Mouse (Mus musculus): Measurements from ENCODE around the gene Armcx1. TPM values are rescaled to one million over a fixed set of nuclear protein-coding genes. Genes with fewer than 3 reads are reported as not detected.
A peak's percentile ranks its signal among the peaks of the same experiment; 100 is the strongest.
"Not testable (repeated sequence)": the region's sequence is repeated elsewhere in the genome, so short reads cannot be mapped to it uniquely, and the experiment has no call there.

Armcx1 gene
- polyA plus RNA-seq, 1 experiment: 0.77 TPM

- DNase-seq (ENCODE audit: low read depth, low spot score): peak; percentile 35
- WGBS: 26% methylated on average over 46 of the region's 46 CpGs
Measured at GRCm38 (mm10) chrX:134756434-134757292, 38.9 kb downstream of the Armcx1 start, which contains the start of gene Armcx3. TSS of gene Armcx3 (plus strand) at chrX:134756595.

GRCm38 (mm10) chrX:134757293-134757995 lies 39.7 kb downstream of the Armcx1 start:
- no peak for DNase-seq (ENCODE audit: low read depth, low spot score)
- WGBS: 32% methylated on average over 13 of the region's 13 CpGs

GRCm38 (mm10) chrX:134763428-134764198 lies 45.9 kb downstream of the Armcx1 start:
- 42% methylated on average over 4 of the region's 4 CpGs for WGBS
- not testable (repeated sequence) for DNase-seq (ENCODE audit: low read depth, low spot score)

Other genes starting within 250 kb of the Armcx1 start
- not detected in 2 replicates for gene Taf7l, start 241.5 kb upstream of the Armcx1 start, polyA plus RNA-seq (2012; rRNA removed)
- 3.0 and 4.0 TPM in 2 replicates for gene Timm8a1, start 176.1 kb upstream of the Armcx1 start, polyA plus RNA-seq (2012; rRNA removed)
- gene Btk, start 134.4 kb upstream of the Armcx1 start, polyA plus RNA-seq (2012; rRNA removed): 2.0 and 2.1 TPM in 2 replicates
- gene Rpl36a, start 132.3 kb upstream of the Armcx1 start, polyA plus RNA-seq (2012; rRNA removed): 141 and 203 TPM in 2 replicates
- gene Gla, start 116.8 kb upstream of the Armcx1 start, polyA plus RNA-seq (2012; rRNA removed): 3.9 and 4.1 TPM in 2 replicates
- gene Hnrnph2, start 116.8 kb upstream of the Armcx1 start, polyA plus RNA-seq (2012; rRNA removed): 9.3 and 11.9 TPM in 2 replicates
- gene Armcx4, start 31.4 kb upstream of the Armcx1 start, polyA plus RNA-seq (2012; rRNA removed): 0.11 and 0.23 TPM in 2 replicates
- gene Armcx6, start 33.5 kb downstream of the Armcx1 start, polyA plus RNA-seq (2012; rRNA removed): 0.38 and 0.44 TPM in 2 replicates
- gene Armcx3, start 38.6 kb downstream of the Armcx1 start, polyA plus RNA-seq (2012; rRNA removed): 2.9 and 3.0 TPM in 2 replicates
- 2.7 and 3.5 TPM in 2 replicates for gene Armcx2, start 91.3 kb downstream of the Armcx1 start, polyA plus RNA-seq (2012; rRNA removed)
- not detected in 2 replicates for gene Nxf2, start 246.8 kb downstream of the Armcx1 start, polyA plus RNA-seq (2012; rRNA removed)

All from large intestine, adult 2 months (tissue).